8 mouse cellular contexts compared by ENCODE assay signal in the genomic region with DNA sequence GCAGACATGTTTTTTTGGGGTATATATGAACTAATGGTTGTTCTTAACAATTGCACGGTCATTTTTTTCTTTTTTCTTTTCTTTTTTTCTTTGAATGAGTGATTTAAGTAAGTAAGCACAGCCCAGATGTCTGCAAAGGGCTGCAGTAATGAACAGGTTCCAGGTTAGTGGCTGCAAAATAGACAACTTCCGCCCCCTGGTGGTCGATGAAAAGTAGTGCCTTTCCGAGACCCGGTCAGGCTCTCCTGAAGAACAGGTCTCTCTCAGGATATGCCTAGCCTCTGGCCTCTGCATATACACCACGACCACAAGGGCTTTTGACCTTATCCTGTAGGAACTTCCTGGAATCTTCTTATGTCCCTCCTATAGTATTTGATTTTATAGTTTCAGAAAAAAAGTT. TPM values are rescaled to one million over a fixed set of nuclear protein-coding genes. Genes with fewer than 3 reads are reported as not detected.
A peak's percentile ranks its signal among the peaks of the same experiment; 100 is the strongest.
DNase-seq lines count a peak whose midpoint lies in the region; ATAC-seq lines count a peak whose summit lies in the region.

No protein-coding gene starts in this region.

- no peak overlapping the region for H3K9ac ChIP-seq in forebrain, embryonic 14.5 days (ENCODE audit: low read length)
- no peak overlapping the region for H3K9ac ChIP-seq in hindbrain, embryonic 12.5 days

- H3K36me3 ChIP-seq in forebrain, embryonic 14.5 days (ENCODE audit: control insufficient read depth, insufficient read depth, low read length) = no peaks in the 10 kb centered on the region
- H3K36me3 ChIP-seq in hindbrain, embryonic 12.5 days = no peaks in the 10 kb centered on the region

- H3K9me3 ChIP-seq in forebrain, embryonic 14.5 days (replicated peaks; ENCODE audit: control insufficient read depth, low read length) = no peaks in the 10 kb centered on the region
- H3K9me3 ChIP-seq in hindbrain, embryonic 12.5 days (replicated peaks) = no peaks in the 10 kb centered on the region

- 2% methylated on average over 6 of the region's 6 CpGs for WGBS in forebrain, embryonic 14.5 days
- 0% methylated on average over 6 of the region's 6 CpGs for WGBS in hindbrain, embryonic 12.5 days

- peak; percentile 86 for DNase-seq in NIH3T3 (ENCODE audit: low read depth)
- peak; percentile 74 for DNase-seq in cerebellum, adult 11-12 months
- peak; percentile 87 for DNase-seq in forebrain, embryonic 14.5 days (ENCODE audit: low spot score)
- peak; percentile 73 to 94 for DNase-seq in layer of hippocampus, postnatal 25 days (ENCODE audit: extremely low spot score in 1 of 2, low spot score in 1 of 2)
- peak; percentile 86 for DNase-seq in lung, postnatal 14 days
- peak; percentile 71 for DNase-seq in retina, postnatal 7 days (ENCODE audit: low read depth, low spot score)
- peak; percentile 59 for DNase-seq in urinary bladder, adult 2 months (ENCODE audit: low spot score)

- H3K27ac ChIP-seq in forebrain, embryonic 14.5 days (ENCODE audit: low read depth, low read length) = no peak overlapping the region
- no peak overlapping the region for H3K27ac ChIP-seq in hindbrain, embryonic 12.5 days

- H3K4me1 ChIP-seq in forebrain, embryonic 14.5 days (ENCODE audit: control insufficient read depth, insufficient read depth, low read length) = no peaks in the 10 kb centered on the region
- H3K4me1 ChIP-seq in hindbrain, embryonic 12.5 days = peaks cover 3% of the 10 kb centered on the region; the same call in 1 of the 2 replicates

- ATAC-seq in forebrain, embryonic 14.5 days = peak; percentile 79
- ATAC-seq in hindbrain, embryonic 12.5 days (ENCODE audit: low FRiP score) = peak; percentile 76

- peak overlapping the region; percentile 46 for H3K4me2 ChIP-seq in forebrain, embryonic 14.5 days (ENCODE audit: low read length)
- H3K4me2 ChIP-seq in hindbrain, embryonic 12.5 days (replicated peaks) = peak overlapping the region; percentile 52

- H3K4me3 ChIP-seq in forebrain, embryonic 14.5 days (ENCODE audit: low read depth, low read length) = no peak overlapping the region
- peak overlapping the region; percentile 28 for H3K4me3 ChIP-seq in hindbrain, embryonic 12.5 days

- H3K27me3 ChIP-seq in forebrain, embryonic 14.5 days (replicated peaks; ENCODE audit: control insufficient read depth, insufficient read depth, low read length) = no peaks in the 10 kb centered on the region
- H3K27me3 ChIP-seq in hindbrain, embryonic 12.5 days = no peaks in the 10 kb centered on the region; the same call in 1 of the 2 replicates

RNA-seq across cellular contexts. Expression of gene Ldb3, which starts 18.2 kb away (rescaled TPM):
- polyA plus RNA-seq in forebrain, embryonic 14.5 days (2014; fragmentation: Nextera tagmentation; extraction: Ambion mirVana) = 0.49 and 0.63 TPM in 2 replicates
- 0.22 and 1.9 TPM in 2 replicates for polyA plus RNA-seq in hindbrain, embryonic 12.5 days (2016; fragmentation: Nextera tagmentation; extraction: Ambion mirVana)
- 1 to 10 TPM; 3.8 to 4.5 TPM for total RNA-seq in layer of hippocampus, postnatal 25 days (2021)
- 43.3 and 50.5 TPM in 2 replicates for polyA plus RNA-seq in urinary bladder, adult 2 months (2012; rRNA removed)

RNA-seq across cellular contexts. Expression of gene Opn4, which starts 29.6 kb away (rescaled TPM):
- not detected in 2 replicates for polyA plus RNA-seq in forebrain, embryonic 14.5 days (2014; fragmentation: Nextera tagmentation; extraction: Ambion mirVana)
- not detected in 2 replicates for polyA plus RNA-seq in hindbrain, embryonic 12.5 days (2016; fragmentation: Nextera tagmentation; extraction: Ambion mirVana)
- total RNA-seq in layer of hippocampus, postnatal 25 days (2021) = not detected
- polyA plus RNA-seq in urinary bladder, adult 2 months (2012; rRNA removed) = not detected in 2 replicates

RNA-seq across cellular contexts. Expression of gene 9230112D13Rik, which starts 47.7 kb away (rescaled TPM):
- polyA plus RNA-seq in forebrain, embryonic 14.5 days (2014; fragmentation: Nextera tagmentation; extraction: Ambion mirVana) = not detected in 2 replicates
- polyA plus RNA-seq in hindbrain, embryonic 12.5 days (2016; fragmentation: Nextera tagmentation; extraction: Ambion mirVana) = not detected in 2 replicates
- total RNA-seq in layer of hippocampus, postnatal 25 days (2021) = not detected
- 0.08 TPM in 1 of 2 replicates, not detected in the other for polyA plus RNA-seq in urinary bladder, adult 2 months (2012; rRNA removed)

Comparison
In these comparisons a context has a peak if more than half of its experiments do, and no peak if none do; other contexts are left out.
1. RNA of gene Ldb3, which starts 18.2 kb away (polyA plus RNA-seq): 43.3 to 50.5 TPM in urinary bladder, adult 2 months; 0.49 to 0.63 TPM in forebrain, embryonic 14.5 days and 0.22 to 1.9 TPM in hindbrain, embryonic 12.5 days; every median in the first group is over 10 times any median in the second.
2. Peak in every context shown above with its lines, with median percentiles within 50 percentile points of each other: DNase-seq.